Mouse (Mus musculus) cortical plate, adult 2 months (tissue): ENCODE results near the gene AW549877.

ENCODE experiments used
- CTCF ChIP-seq: fragments of 200-500 bp; IDR thresholded peaks from 2 replicates; pipeline ENCODE4 v1.5.1; 2011; ENCODE audit warnings: mild to moderate bottlenecking, control low read depth, low read length; ENCODE audit not compliant: insufficient read depth; ENCODE audit errors: extremely low read depth
- POLR2A ChIP-seq: fragments of 200-500 bp; IDR thresholded peaks from 2 replicates; pipeline ENCODE4 v1.6.1; 2011; ENCODE audit warnings: mild to moderate bottlenecking, low read length, control low read depth; ENCODE audit not compliant: insufficient read depth; ENCODE audit errors: extremely low read depth

- no peak for TF ChIP-seq CTCF
- no peak for TF ChIP-seq POLR2A
Measured at GRCm38 (mm10) chr15:3978279-3978678, 17.3 kb downstream of the AW549877 start.
